29 mouse cellular contexts compared by ENCODE assay signal in genomic region chr6:4943821-4944220, GRCm38 (mm10). TPM values are rescaled to one million over a fixed set of nuclear protein-coding genes. Genes with fewer than 3 reads are reported as not detected.
DNase-seq lines count a peak whose midpoint lies in the region; ATAC-seq and TF ChIP-seq lines count a peak whose summit lies in the region.
"Had no signal": no experiment of that assay in that cellular context is flagged by ENCODE, and none has a peak within 500 bp of the region (broad histone marks: within the 10 kb centered on the region; RNA-seq: fewer than 3 reads in every experiment).

No protein-coding gene starts in this region.

- no peak overlapping the region for H3K9ac ChIP-seq in kidney, embryonic 14.5 days (ENCODE audit: low read depth, low read length)
- H3K9ac ChIP-seq in liver, adult 2 months (ENCODE audit: low read depth, low read length): no peak overlapping the region
- H3K9ac ChIP-seq in liver, postnatal 0 days (replicated peaks): no peak overlapping the region
- no peak overlapping the region for H3K9ac ChIP-seq in intestine, postnatal 0 days (ENCODE audit: low read depth, low read length)
- H3K9ac ChIP-seq: embryonic facial prominence, embryonic 13.5 days; forebrain, embryonic 13.5 days; heart, embryonic 13.5 days had no signal

- TF ChIP-seq POLR2A in liver, adult 2 months (IDR thresholded peaks at IDR 0.05; ENCODE audit: extremely low read depth, insufficient read depth, low read length): no peak

- H3K4me2 ChIP-seq in kidney, embryonic 14.5 days (replicated peaks; ENCODE audit: low read depth, low read length): no peak overlapping the region
- H3K4me2 ChIP-seq in liver, postnatal 0 days (ENCODE audit: low read depth, low read length): no peak overlapping the region
- H3K4me2 ChIP-seq in intestine, postnatal 0 days (replicated peaks; ENCODE audit: low read depth): no peak overlapping the region
- H3K4me2 ChIP-seq: embryonic facial prominence, embryonic 13.5 days; forebrain, embryonic 13.5 days; heart, embryonic 13.5 days had no signal

- no peaks in the 10 kb centered on the region for H3K27me3 ChIP-seq in kidney, embryonic 14.5 days (ENCODE audit: control insufficient read depth, insufficient read depth, low read length)
- no peaks in the 10 kb centered on the region for H3K27me3 ChIP-seq in liver, adult 2 months (ENCODE audit: control insufficient read depth, insufficient read depth, low read length)
- H3K27me3 ChIP-seq in liver, postnatal 0 days (ENCODE audit: insufficient read depth, low read length): no peaks in the 10 kb centered on the region
- H3K27me3 ChIP-seq in intestine, postnatal 0 days (replicated peaks; ENCODE audit: control insufficient read depth, insufficient read depth, low read length): no peaks in the 10 kb centered on the region
- H3K27me3 ChIP-seq: embryonic facial prominence, embryonic 13.5 days; forebrain, embryonic 13.5 days; heart, embryonic 13.5 days had no signal

- peak; percentile 4 for DNase-seq in kidney, adult 11 months
- DNase-seq in kidney, adult 9 months: peak; percentile 34
- no peak for DNase-seq in kidney, postnatal 14 days
- DNase-seq in liver, adult 2 months (ENCODE audit: extremely low read depth, low read depth, low spot score): peak; percentile 48
- DNase-seq in liver, postnatal 0 days: no peak
- no peak for DNase-seq in thymus, postnatal 14 days
- DNase-seq: adrenal gland, adult 8-10 months; adrenal gland, postnatal 25 days; cerebellum, adult 11-12 months; cerebellum, adult 8-10 months; cerebellum, postnatal 10 days; cerebellum, postnatal 36 days; embryo, embryonic 11 days; gastrocnemius, postnatal 10 days; gastrocnemius, postnatal 36 days; heart, adult 2 months; heart, postnatal 14 days; heart, postnatal 4 days had no signal

- TF ChIP-seq EP300 in liver, postnatal 0 days (IDR thresholded peaks at IDR 0.05; ENCODE audit: low read depth): no peak

- 85% methylated on average over 2 of the region's 2 CpGs for WGBS in kidney, embryonic 14.5 days
- 42% methylated on average over 2 of the region's 2 CpGs for WGBS in liver, adult 2 months
- WGBS in liver, postnatal 0 days (ENCODE audit: insufficient replicate concordance): 64% methylated on average over 2 of the region's 2 CpGs
- WGBS in intestine, postnatal 0 days: 54% methylated on average over 2 of the region's 2 CpGs

- H3K36me3 ChIP-seq in kidney, embryonic 14.5 days (ENCODE audit: control insufficient read depth, insufficient read depth, low read length): peaks cover 3% of the 10 kb centered on the region; the same call in 1 of the 2 replicates
- H3K36me3 ChIP-seq in liver, adult 2 months (ENCODE audit: control insufficient read depth, insufficient read depth, low read length): no peaks in the 10 kb centered on the region
- H3K36me3 ChIP-seq in liver, postnatal 0 days (replicated peaks; ENCODE audit: insufficient read depth, low read length): no peaks in the 10 kb centered on the region
- H3K36me3 ChIP-seq in intestine, postnatal 0 days (ENCODE audit: control insufficient read depth, insufficient read depth): no peaks in the 10 kb centered on the region
- H3K36me3 ChIP-seq: embryonic facial prominence, embryonic 13.5 days; forebrain, embryonic 10.5 days; heart, embryonic 10.5 days had no signal

- TF ChIP-seq CTCF in liver, adult 2 months (IDR thresholded peaks at IDR 0.05; ENCODE audit: low read depth, low read length): no peak
- TF ChIP-seq CTCF in liver, postnatal 0 days (IDR thresholded peaks at IDR 0.05; ENCODE audit: low read depth): no peak
- TF ChIP-seq CTCF in intestine, postnatal 0 days (IDR thresholded peaks at IDR 0.05; ENCODE audit: low read depth): no peak

- H3K4me3 ChIP-seq in kidney, embryonic 14.5 days (ENCODE audit: low read length): no peak overlapping the region
- no peak overlapping the region for H3K4me3 ChIP-seq in liver, adult 2 months (ENCODE audit: insufficient read depth, low read depth, low read length)
- no peak overlapping the region for H3K4me3 ChIP-seq in liver, postnatal 0 days (ENCODE audit: low read depth, low read length)
- H3K4me3 ChIP-seq in intestine, postnatal 0 days (ENCODE audit: low read depth, low read length): no peak overlapping the region
- H3K4me3 ChIP-seq: embryonic facial prominence, embryonic 10.5 days; embryonic facial prominence, embryonic 13.5 days; erythroblast, embryonic 14.5 days; forebrain, embryonic 10.5 days; forebrain, embryonic 13.5 days; heart, adult 2 months; heart, embryonic 10.5 days; heart, embryonic 13.5 days had no signal

- ATAC-seq in kidney, embryonic 14.5 days (ENCODE audit: low FRiP score, low TSS enrichment): no peak
- no peak for ATAC-seq in liver, postnatal 0 days
- peak; percentile 56 for ATAC-seq in intestine, postnatal 0 days
- ATAC-seq: activated CD4-positive, CD25-positive, alpha-beta regulatory T cell, adult 4 months; forebrain, embryonic 13.5 days; forebrain, embryonic 16.5 days had no signal

- 0 out of 2 replicates have a peak, but pooled peaks cover under 1% of the 10 kb centered on the region for H3K4me1 ChIP-seq in kidney, embryonic 14.5 days (ENCODE audit: control insufficient read depth, insufficient read depth, low read length)
- no peaks in the 10 kb centered on the region; the same call in 1 of the 2 replicates for H3K4me1 ChIP-seq in liver, adult 2 months (ENCODE audit: control insufficient read depth, insufficient read depth, low read length)
- H3K4me1 ChIP-seq in liver, postnatal 0 days (ENCODE audit: insufficient read depth): no peaks in the 10 kb centered on the region
- no peaks in the 10 kb centered on the region for H3K4me1 ChIP-seq in intestine, postnatal 0 days (replicated peaks; ENCODE audit: control insufficient read depth, insufficient read depth, low read length)

- H3K27ac ChIP-seq in kidney, embryonic 14.5 days (ENCODE audit: low read depth, low read length): no peak overlapping the region
- no peak overlapping the region for H3K27ac ChIP-seq in liver, adult 2 months (replicated peaks; ENCODE audit: insufficient read depth, low read depth, low read length)
- H3K27ac ChIP-seq in liver, postnatal 0 days (ENCODE audit: low read depth): no peak overlapping the region
- no peak overlapping the region for H3K27ac ChIP-seq in intestine, postnatal 0 days (ENCODE audit: low read depth, low read length)
- H3K27ac ChIP-seq: embryonic facial prominence, embryonic 10.5 days; embryonic facial prominence, embryonic 13.5 days; forebrain, embryonic 10.5 days; forebrain, embryonic 13.5 days; heart, adult 2 months; heart, embryonic 10.5 days; heart, embryonic 13.5 days had no signal

- H3K9me3 ChIP-seq in kidney, embryonic 14.5 days (ENCODE audit: control insufficient read depth, low read length): no peaks in the 10 kb centered on the region
- no peaks in the 10 kb centered on the region for H3K9me3 ChIP-seq in liver, postnatal 0 days (ENCODE audit: low read length)
- no peaks in the 10 kb centered on the region for H3K9me3 ChIP-seq in intestine, postnatal 0 days (ENCODE audit: control insufficient read depth)
- H3K9me3 ChIP-seq: embryonic facial prominence, embryonic 10.5 days; embryonic facial prominence, embryonic 13.5 days; forebrain, embryonic 10.5 days; forebrain, embryonic 13.5 days; heart, embryonic 10.5 days; heart, embryonic 13.5 days had no signal

- H3K79me2 ChIP-seq in liver, adult 2 months (ENCODE audit: control insufficient read depth, insufficient read depth, low read length): no peaks in the 10 kb centered on the region

RNA-seq across cellular contexts. Expression of gene Ppp1r9a, which starts 41.1 kb away (rescaled TPM):
- 13.6 and 28.8 TPM in 2 replicates for polyA plus RNA-seq in kidney, embryonic 14.5 days (2014; fragmentation: Nextera tagmentation; extraction: Ambion mirVana)
- total RNA-seq in liver, adult 2 months (2014; rRNA removed): 3.0 and 3.2 TPM in 2 replicates
- polyA plus RNA-seq in liver, adult 2 months (2012; rRNA removed): 0.22 and 0.75 TPM in 2 replicates
- 2.4 and 2.5 TPM in 2 replicates for polyA plus RNA-seq in liver, postnatal 0 days (2015; fragmentation: Nextera tagmentation; extraction: Ambion mirVana)
- polyA plus RNA-seq in intestine, postnatal 0 days (2015; fragmentation: Nextera tagmentation; extraction: Ambion mirVana): 2.1 and 2.9 TPM in 2 replicates

Comparison
In these comparisons a context has a peak if more than half of its experiments do, and no peak if none do; other contexts are left out.
1. DNase-seq: peak in kidney, adult 11 months (single experiment), kidney, adult 9 months (single experiment) and liver, adult 2 months (single experiment); none in kidney, postnatal 14 days (single experiment), liver, postnatal 0 days (single experiment) and thymus, postnatal 14 days (single experiment).